Mouse (Mus musculus) embryonic stem cell, embryonic (primary cell): ENCODE data around the gene Cdan1.

Experiments used
- CTCF ChIA-PET, 4 experiments: fragments of 300-600 bp in 2 of 4; fragments of 350-600 bp in 2 of 4; sonication (Branson Sonifier 250); formaldehyde crosslinking; loops; one replicate each; lab custom pipeline; 2022; ENCODE audit warnings: inconsistent platforms in 2 of 4; lab: Charles Lee
- POLR2A ChIA-PET, 4 experiments: fragments of 300-600 bp in 2 of 4; fragments of 350-600 bp in 2 of 4; sonication (Branson Sonifier 250); formaldehyde crosslinking; loops; one replicate each; lab custom pipeline; 2022; ENCODE audit warnings: antibody characterized with exemption in 4 of 4, inconsistent platforms in 1 of 4; lab: Charles Lee

The Cdan1 gene

DNA sequence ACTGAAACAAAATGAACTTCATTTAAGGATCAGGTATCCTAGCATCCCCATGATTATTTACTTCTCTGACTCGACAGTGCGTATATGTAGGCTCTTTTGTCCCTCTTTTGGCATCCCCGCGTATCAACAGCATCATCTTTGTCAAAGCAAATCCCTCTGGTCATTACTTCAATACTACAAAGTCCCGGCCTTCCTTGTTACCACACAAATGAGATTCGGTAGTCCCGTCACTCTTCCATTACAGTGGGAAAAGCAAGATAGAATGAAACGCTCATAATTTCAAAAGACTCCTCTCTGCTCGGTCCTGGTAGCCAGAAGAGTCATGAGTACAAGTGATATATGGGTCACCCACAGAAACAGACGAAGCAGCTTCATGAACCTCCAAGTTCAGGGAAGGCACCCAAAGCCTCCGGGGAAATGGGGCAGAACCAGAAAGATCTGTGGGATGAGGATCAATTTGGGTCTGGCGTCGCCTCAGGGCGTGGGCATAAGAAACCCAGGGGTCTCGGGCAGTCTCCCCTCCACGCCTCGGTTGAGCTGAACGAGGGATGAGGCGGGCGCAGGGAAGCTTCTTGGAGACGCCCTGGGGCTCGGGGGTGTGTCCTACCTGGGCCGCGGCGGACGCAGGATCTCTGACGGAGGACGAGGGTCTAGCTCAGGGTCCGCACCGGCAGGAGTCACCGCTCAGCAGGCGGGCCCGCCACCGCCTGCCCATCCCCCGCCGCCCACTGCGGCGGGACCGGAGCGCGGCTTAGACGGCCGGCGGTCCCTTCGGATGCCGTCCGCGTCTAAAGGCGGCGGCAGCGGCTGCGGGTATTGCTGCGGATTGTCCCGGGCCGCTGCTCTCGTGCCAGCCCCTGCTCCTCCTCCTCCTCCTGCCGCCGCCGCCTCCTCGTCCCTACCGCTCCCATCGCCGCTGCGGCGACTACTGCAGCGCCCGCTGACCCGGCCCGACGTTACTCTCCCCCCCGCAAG, at the start of gene Cdan1:
Cdan1 (minus strand) TSS at position 680 of the 975 bp plus-strand sequence.
- ChIA-PET CTCF (interaction anchor here in 1 of 4 experiments (1.1 kb wide), 1 partner anchor 17 kb away, joined by 6 read pairs; no protein-coding TSS in a partner anchor), POLR2A (interaction anchor here in 3 of 4 experiments (0.5 to 2.3 kb wide), 10 partner anchors 9 to 445 kb away, joined by 3 to 18 read pairs (median 4); partner anchors contain the start of genes Adal (in 1 of the 3), Haus2 (in 1 of the 3), Lcmt2 (in 1 of the 3) and Lrrc57 (in 1 of the 3))

DNA sequence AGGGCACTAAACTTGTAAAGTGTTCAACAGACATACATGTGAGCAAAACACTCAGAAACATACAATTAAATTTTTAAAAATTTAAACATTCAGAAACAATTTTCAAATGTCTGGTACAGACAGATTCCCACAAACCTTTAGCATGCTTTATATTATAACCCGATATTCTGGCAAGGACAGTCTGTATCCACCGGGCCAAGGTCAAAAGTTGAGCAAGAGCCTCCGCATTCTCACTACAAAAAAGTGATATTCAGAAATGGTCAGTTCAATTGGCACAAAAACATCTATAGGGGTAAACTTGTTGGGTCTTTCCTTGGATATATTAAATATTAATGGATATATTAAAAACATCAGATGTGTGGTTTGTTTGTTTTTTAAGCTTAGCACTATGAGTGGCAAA, 46.4 kb upstream of the Cdan1 start:
- ChIA-PET POLR2A (interaction anchor here in 1 of 4 experiments (0.6 kb wide), 1 partner anchor 1162 kb away, joined by 3 read pairs; no protein-coding TSS in a partner anchor), CTCF (no interaction called here)

DNA sequence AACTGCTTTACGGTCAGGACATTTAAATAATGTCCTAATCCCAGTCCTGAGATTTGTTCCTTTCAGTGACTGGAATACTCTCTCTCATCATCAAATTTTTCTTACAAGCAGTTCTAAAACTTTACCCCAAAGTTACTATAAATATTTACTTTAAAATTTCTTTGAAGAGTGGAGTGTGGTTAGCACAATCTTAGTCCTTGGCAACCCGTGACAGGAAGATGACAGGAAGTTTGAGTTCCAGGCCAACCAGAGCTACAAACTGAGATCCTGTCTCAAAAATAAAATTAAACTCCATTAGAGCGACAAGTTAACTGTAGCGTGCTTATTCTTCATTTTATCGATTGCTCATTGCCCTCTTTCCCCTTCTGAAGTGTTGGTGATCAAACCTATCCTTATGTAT, 37.7 kb upstream of the Cdan1 start:
- POLR2A ChIA-PET: no interaction called here
- CTCF ChIA-PET: no interaction called here

DNA sequence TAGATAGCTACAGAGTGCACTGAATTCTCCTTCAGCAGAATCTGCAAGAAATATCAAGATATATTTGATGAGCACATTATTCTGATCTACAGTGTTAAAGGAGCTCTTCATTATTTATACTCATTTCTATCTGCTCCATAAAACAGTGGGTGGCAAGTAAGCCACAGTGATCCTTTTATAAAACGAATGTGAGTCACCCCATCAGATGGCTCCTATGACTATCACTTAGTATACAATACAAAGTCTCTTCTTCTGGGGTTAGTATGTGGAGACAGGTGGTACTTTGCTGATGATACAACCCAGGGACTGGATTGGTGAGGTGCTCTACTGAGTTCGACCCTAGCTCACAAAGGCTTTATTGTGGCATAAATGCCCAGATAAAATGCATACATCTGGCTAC, 23.3 kb upstream of the Cdan1 start:
- CTCF ChIA-PET: interaction anchor here in 1 of 4 experiments (0.6 kb wide), 1 partner anchor 350 kb away, joined by 3 read pairs; no protein-coding TSS in a partner anchor
- POLR2A ChIA-PET: interaction anchor here in 1 of 4 experiments (0.6 to 1.4 kb wide), 2 partner anchors 39 to 1170 kb away, joined by 3 read pairs; no protein-coding TSS in a partner anchor

DNA sequence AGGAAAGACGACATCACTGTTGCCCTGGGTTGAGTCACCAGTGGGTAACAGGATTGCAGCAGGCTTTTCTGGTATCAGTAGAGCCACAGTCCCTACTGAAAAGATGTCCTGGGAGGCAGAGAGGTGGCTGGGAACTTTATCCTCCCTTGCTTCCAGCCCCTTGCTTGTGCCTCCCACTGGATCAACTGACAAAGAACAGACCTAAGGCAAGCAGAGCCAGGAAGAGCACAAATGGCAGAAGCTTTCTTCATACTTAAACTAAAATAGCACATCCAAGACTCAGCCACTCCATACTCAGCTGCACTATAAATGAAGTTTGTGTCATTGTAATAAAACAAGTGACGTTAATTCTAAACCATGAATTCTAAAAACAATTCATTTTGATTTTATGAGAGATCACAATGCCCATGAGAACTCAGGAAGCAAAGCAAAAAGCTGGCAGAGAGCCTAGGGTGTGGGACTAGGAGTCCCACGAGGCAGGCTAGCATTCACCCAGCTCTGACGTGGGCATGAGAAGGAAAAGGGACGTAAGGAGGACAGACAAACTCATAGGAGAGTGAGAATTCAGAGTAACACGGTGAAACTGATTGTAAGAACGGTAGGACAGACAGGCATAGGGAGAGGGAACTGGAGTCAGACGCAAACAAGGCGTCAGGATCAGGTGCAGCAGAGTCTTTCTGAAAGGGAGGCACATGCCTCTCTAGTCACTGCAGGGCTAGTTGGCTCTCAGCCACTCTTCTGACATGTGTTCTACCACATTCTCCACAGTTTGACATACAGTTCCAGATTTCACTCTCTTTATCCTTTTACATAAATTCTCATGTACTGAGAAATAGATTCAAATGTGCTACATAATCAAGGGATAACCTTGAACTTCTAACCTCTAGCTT, 21.8 kb upstream of the Cdan1 start:
- ChIA-PET POLR2A (interaction anchor here in 2 of 4 experiments (0.6 to 0.9 kb wide), 2 partner anchors 116 to 289 kb away, joined by 3 read pairs; no protein-coding TSS in a partner anchor), CTCF (interaction anchor here (0.6 to 1.2 kb wide), 5 partner anchors 109 to 697 kb away, joined by 3 to 5 read pairs (median 3); no protein-coding TSS in a partner anchor)

DNA sequence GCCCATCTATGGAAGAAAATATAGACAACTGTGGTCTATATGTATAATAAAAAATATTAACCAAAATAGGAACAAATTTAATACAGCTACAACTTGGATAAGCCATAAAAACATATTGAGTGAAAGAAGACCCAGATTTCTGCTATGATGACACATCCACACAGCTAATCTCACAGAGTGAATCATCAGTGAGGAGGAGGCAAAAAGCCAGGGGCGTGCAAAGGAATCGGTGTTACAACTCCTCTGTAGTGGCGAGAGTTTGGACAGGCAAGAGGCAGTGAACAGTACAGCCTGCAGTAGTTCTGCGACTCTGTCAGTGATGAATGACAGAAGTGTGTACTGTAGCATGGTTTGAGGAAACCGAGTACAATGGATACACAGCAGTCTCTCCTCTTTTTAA, 17.4 kb upstream of the Cdan1 start:
- CTCF ChIA-PET: interaction anchor here (0.5 to 4.0 kb wide), 18 partner anchors 10 to 429 kb away, joined by 3 to 29 read pairs (median 4); partner anchors contain the start of gene Cdan1 (in 1 of the 4)
- POLR2A ChIA-PET: interaction anchor here in 1 of 4 experiments (0.6 to 1.0 kb wide), 4 partner anchors 26 to 389 kb away, joined by 3 to 5 read pairs (median 4); no protein-coding TSS in a partner anchor

DNA sequence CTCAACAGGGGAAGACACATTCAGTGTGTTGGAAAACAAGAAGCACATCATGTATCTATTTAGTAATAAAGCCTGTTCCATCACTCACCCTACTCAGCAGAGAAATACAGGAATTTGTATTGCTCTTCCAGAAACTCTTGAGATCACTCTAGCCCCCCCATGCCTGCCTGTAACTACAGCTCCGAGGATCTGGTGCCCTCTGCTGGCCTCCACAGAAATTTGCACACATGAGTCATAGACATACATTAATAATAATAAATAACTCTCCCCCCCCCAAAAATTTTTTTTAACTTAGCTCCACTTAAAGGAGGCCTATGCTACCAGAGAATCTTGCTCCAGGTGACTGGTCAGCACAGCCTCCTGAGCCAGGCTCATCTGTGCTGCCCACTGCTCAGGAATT, 16.6 kb upstream of the Cdan1 start:
- ChIA-PET CTCF (interaction anchor here (0.5 to 4.0 kb wide), 31 partner anchors 9 to 681 kb away, joined by 3 to 29 read pairs (median 4); partner anchors contain the start of genes Cdan1 (in 1 of the 4) and Ubr1 (in 1 of the 4)), POLR2A (interaction anchor here in 3 of 4 experiments (0.6 to 1.0 kb wide), 8 partner anchors 8 to 388 kb away, joined by 3 to 6 read pairs (median 4); partner anchors contain the start of gene Lcmt2 (in 1 of the 3))

DNA sequence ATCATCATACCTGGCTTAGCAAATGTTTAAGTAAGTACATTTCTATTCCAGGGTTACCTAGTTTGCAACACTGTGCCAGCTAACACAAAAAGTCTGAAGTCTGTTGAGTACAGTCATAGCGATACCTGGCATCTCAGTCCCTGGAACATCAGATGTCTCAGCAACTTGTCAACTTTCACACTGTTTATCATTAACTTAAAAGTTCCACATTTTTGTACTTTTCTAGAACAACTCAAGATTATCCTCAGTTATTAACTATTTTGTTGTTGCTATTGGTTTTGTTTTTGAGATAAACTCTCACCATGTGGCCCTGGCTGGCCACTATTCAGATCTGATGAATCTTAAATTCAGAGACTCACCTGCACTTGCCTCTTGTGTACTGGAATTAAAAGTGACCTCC, 13.5 kb upstream of the Cdan1 start:
- ChIA-PET POLR2A (no interaction called here), CTCF (no interaction called here)

DNA sequence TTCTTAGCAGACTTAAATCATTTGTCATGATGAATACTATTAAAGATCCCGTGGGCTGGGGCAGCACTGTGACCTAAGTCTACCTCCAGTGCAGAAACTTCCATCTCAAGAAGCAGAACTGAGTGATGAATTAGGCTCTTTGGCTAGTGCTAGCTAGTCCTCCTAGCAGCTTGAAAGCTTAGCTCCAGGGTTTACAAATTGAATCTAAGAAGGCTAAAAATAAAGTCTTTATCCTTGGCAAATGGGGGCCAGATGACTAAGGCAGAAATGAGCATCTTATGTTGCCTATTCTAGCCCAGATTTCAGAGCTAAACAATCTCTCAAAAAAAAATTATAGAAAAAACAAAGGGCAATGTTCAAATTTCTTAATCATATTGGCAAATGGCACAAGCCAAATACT, 10.8 kb upstream of the Cdan1 start:
- CTCF ChIA-PET: no interaction called here
- POLR2A ChIA-PET: no interaction called here

DNA sequence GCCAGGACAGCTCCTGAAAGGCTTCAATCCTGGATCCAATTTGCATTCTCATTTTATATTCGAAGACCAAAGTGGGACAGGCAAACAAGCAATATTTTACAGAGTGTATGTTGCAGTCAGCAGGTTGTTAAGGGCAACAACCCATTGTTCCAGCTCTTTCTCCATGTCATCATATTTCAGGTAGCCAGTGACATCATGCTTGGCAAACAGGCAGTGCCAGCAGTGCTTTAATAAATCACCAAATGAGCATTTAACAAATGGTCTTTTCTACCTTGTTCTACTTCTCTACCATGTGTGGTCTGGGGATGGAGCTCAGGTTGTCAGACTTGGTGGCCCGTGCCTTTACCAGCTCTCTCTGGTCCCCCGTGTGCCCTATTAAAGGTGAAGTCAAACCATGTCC, 8.2 kb upstream of the Cdan1 start:
- ChIA-PET POLR2A (interaction anchor here in 1 of 4 experiments (0.6 to 3.3 kb wide), 4 partner anchors 8 to 518 kb away, joined by 3 to 18 read pairs (median 3); partner anchors contain the start of genes Cdan1 and Ttbk2), CTCF (interaction anchor here in 2 of 4 experiments (1.1 to 1.5 kb wide), 2 partner anchors 8 to 380 kb away, joined by 3 to 4 read pairs; no protein-coding TSS in a partner anchor)

DNA sequence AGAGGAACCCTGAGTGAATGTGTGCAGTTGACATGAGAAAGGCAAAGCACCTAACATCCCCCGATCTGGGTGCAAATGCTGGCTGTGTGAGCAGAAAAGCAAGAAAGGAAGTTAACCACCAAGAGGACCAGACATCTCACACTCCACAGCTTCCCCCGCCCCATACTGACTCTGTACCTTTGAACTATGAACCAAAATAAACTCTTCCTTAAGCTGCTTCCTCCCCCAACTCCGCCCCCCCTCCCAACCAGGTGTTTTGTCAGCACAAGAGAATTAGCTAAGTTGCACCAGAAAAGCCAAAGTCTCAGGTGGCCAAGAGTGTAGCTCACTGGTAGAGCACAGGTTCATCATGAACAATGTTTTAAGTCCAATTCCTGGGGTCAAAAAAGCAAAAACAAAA, 3.2 kb upstream of the Cdan1 start:
- ChIA-PET CTCF (interaction anchor here in 1 of 4 experiments (2.4 kb wide), 1 partner anchor 13 kb away, joined by 7 read pairs; no protein-coding TSS in a partner anchor), POLR2A (interaction anchor here in 1 of 4 experiments (0.6 to 0.7 kb wide), 2 partner anchors 229 to 777 kb away, joined by 3 to 4 read pairs; no protein-coding TSS in a partner anchor)

DNA sequence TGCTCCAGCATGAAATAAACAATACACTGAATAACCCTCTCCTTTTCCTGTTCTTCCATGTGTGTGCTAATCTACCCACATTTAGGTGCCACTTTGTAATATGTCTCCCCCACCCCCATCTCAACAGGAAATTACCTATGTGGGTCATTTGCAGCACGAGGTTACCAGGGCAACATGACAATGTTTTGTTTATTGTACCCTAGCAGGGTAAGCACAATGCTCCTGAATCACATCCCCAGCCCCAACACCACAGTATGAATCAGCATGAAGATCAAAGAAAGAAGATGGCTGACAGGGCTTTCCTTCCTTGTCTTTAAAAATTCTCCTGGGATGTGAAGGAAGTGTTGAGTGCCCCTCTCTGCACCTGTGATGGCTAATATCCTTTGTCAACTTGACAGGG, 2.7 kb upstream of the Cdan1 start:
- CTCF ChIA-PET: interaction anchor here in 1 of 4 experiments (2.4 kb wide), 1 partner anchor 14 kb away, joined by 7 read pairs; no protein-coding TSS in a partner anchor

DNA sequence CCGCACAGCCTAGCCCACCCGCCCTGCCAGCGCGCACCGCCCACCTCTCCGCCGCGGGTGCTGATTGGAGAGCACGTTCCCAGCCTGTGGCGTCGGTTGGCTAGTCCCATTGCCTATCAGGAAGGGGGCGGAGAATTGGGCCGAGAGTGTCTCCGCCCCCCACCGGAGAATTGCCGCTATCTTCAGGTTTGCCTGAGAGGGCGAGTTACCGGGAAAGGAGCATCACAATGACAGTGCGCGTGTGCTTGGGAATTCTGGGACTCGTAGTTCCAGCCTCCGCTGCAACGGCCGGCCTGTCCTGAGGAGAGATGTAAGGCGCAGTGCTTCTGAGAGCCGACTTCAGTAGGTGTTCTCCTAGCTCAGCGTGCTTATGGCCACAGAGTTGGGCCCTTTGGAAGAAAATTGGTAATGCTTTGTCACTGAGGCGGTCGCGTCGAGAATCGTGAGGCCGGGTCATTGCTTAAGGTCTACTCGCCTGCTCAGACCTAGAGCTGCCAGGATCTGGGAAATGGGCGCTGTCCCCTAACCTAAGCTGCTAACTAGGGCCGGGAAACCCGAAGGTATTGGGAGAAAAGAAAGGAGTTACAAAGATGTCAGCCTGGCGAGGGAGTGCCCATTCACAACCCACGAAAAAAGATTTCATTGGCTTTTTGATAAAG, 625 bp upstream of the Cdan1 start, which contains the start of gene Ttbk2:
Ttbk2 (minus strand) TSS at position 181 of the 659 bp plus-strand sequence.
- CTCF ChIA-PET: interaction anchor here in 2 of 4 experiments (0.9 to 1.1 kb wide), 2 partner anchors 16 kb away, joined by 3 to 6 read pairs; no protein-coding TSS in a partner anchor
- POLR2A ChIA-PET: interaction anchor here in 3 of 4 experiments (0.5 to 2.3 kb wide), 12 partner anchors 8 to 587 kb away, joined by 3 to 18 read pairs (median 4); partner anchors contain the start of genes Haus2 (in 2 of the 3), Lrrc57 (in 2 of the 3), Adal (in 1 of the 3) and Lcmt2 (in 1 of the 3)

More for the DNA sequence above, 2.7 kb upstream of the Cdan1 start:
- POLR2A ChIA-PET: interaction anchor here in 2 of 4 experiments (0.6 to 0.7 kb wide), 2 partner anchors 184 to 229 kb away, joined by 3 to 4 read pairs; no protein-coding TSS in a partner anchor

DNA sequence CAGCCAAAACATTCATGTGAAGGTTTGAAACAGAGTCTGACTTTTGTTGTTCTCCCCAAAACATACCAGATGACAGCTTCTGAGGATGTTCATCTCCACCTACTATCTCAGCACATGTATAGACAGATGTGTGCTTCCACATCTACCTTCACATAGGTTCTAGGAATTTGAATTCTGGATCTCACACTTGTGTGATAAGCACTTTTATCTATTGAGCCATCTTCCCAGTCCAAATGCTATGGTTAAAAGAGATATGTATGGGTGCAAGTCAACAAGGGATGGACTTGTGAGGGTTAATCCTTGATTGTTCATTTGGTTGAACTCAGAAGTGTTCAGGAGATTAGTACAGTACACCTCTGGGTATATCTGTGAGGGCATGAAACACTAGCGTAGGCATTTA, 4.6 kb downstream of the Cdan1 start:
- ChIA-PET POLR2A (interaction anchor here in 1 of 4 experiments (0.6 kb wide), 1 partner anchor 514 kb away, joined by 3 read pairs; no protein-coding TSS in a partner anchor), CTCF (interaction anchor here in 1 of 4 experiments (0.7 kb wide), 1 partner anchor 780 kb away, joined by 3 read pairs; no protein-coding TSS in a partner anchor)

DNA sequence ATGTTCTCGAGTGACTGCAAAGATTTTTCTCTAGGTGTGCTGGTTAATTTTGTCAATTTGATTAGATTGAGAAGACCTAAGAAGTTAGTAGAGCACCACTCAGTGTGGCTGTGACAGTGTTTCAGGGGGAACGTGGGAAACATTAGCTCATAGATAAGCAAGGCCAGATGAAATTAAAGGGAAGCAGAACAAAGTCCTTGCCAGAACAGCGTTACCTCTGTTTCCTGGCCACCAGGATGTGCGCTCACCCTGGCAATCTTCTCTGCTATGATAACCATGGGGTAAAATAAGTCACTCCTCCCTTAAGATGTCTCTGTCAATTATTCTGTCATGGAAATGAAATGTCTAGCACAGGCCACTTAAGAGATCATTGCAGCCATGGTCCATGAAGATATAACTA, 5.9 kb downstream of the Cdan1 start:
- ChIA-PET POLR2A (interaction anchor here in 1 of 4 experiments (1.3 kb wide), 1 partner anchor 10 kb away, joined by 4 read pairs; no protein-coding TSS in a partner anchor), CTCF (no interaction called here)

DNA sequence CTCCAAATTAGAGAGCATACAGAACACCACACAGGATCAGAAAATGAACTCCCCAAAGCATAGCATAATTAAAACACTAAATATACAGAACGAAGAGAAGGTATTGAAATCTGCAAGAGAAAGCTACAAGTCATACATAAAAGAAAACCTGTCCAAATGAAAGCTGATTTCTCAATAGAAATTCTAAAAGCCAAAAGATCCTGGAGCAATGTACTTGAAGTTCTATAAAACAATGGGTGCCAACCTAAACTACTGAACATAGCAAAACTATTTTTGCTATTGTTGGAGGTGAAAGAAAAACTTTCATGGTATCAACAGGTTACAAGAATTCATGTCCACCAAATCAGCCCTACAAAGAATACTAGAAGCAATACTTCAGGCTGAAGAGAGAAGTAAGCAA, 8.7 kb downstream of the Cdan1 start:
- ChIA-PET POLR2A (interaction anchor here in 1 of 4 experiments (0.6 kb wide), 1 partner anchor 26 kb away, joined by 5 read pairs; no protein-coding TSS in a partner anchor), CTCF (no interaction called here)
